8 mouse cellular contexts compared by ENCODE assay signal in genomic region chr13:99475488-99475887, GRCm38 (mm10). TPM values are rescaled to one million over a fixed set of nuclear protein-coding genes. Genes with fewer than 3 reads are reported as not detected.
A peak's percentile ranks its signal among the peaks of the same experiment; 100 is the strongest.
DNase-seq lines count a peak whose midpoint lies in the region; ATAC-seq lines count a peak whose summit lies in the region.

No protein-coding gene starts in this region.

- H3K9me3 ChIP-seq in heart, embryonic 15.5 days (replicated peaks) = no peaks in the 10 kb centered on the region

- H3K27ac ChIP-seq in heart, embryonic 15.5 days = peak overlapping the region; percentile 67

- no peaks in the 10 kb centered on the region for H3K27me3 ChIP-seq in heart, embryonic 15.5 days

- DNase-seq in cerebellum, postnatal 10 days = peak; percentile 34 to 38
- no peak for DNase-seq in cerebellum, adult 8-10 months
- peak; percentile 19 for DNase-seq in c-Kit-positive CD71-negative TER-119-negative erythroid progenitor cells, embryonic 14.5 days (ENCODE audit: low read depth)
- peak; percentile 38 for DNase-seq in lung, postnatal 10 days
- peak; percentile 23 to 44 for DNase-seq in urinary bladder, postnatal 36 days (ENCODE audit: low spot score in 2 of 2)
- DNase-seq in kidney, postnatal 14 days = no peak

- no peak overlapping the region for H3K9ac ChIP-seq in heart, embryonic 15.5 days

- peak; percentile 77 for ATAC-seq in heart, embryonic 15.5 days (replicated peaks; ENCODE audit: insufficient number of reproducible peaks, insufficient read depth, low FRiP score, low read depth)
- no peak for ATAC-seq in CD4-positive, CD25-positive, alpha-beta regulatory T cell, adult 4 months

- no peak overlapping the region for H3K4me3 ChIP-seq in heart, embryonic 15.5 days

- WGBS in heart, embryonic 15.5 days = 24% methylated on average over 6 of the region's 6 CpGs

- H3K4me1 ChIP-seq in heart, embryonic 15.5 days (replicated peaks) = peaks cover 24% of the 10 kb centered on the region

- H3K4me2 ChIP-seq in heart, embryonic 15.5 days = peak overlapping the region; percentile 35

- no peaks in the 10 kb centered on the region for H3K36me3 ChIP-seq in heart, embryonic 15.5 days

RNA-seq across cellular contexts. Expression of gene Map1b, which starts 40.9 kb away (rescaled TPM):
- polyA plus RNA-seq in heart, embryonic 15.5 days (2015; fragmentation: Nextera tagmentation; extraction: Ambion mirVana) = 99.2 and 110 TPM in 2 replicates
- under 1 TPM; 0.16 to 0.26 TPM for polyA plus RNA-seq in CD4-positive, CD25-positive, alpha-beta regulatory T cell, adult 4 months (2017; shearing (Covaris generic))

Comparison
In these comparisons a context has a peak if more than half of its experiments do, and no peak if none do; other contexts are left out.
1. DNase-seq: peak in cerebellum, postnatal 10 days (2 of 2), c-Kit-positive CD71-negative TER-119-negative erythroid progenitor cells, embryonic 14.5 days (single experiment), lung, postnatal 10 days (single experiment) and urinary bladder, postnatal 36 days (2 of 2); none in cerebellum, adult 8-10 months (single experiment) and kidney, postnatal 14 days (single experiment).
2. RNA of gene Map1b, which starts 40.9 kb away (polyA plus RNA-seq): 99.2 to 110 TPM in heart, embryonic 15.5 days; 0.16 to 0.26 TPM in CD4-positive, CD25-positive, alpha-beta regulatory T cell, adult 4 months; every median in the first group is over 10 times any median in the second.